Comparison of ENCODE assay signal across 8 mouse cellular contexts in genomic region chrY:90744381-90744981, GRCm38 (mm10). TPM values are rescaled to one million over a fixed set of nuclear protein-coding genes. Genes with fewer than 3 reads are reported as not detected.
DNase-seq lines count a peak whose midpoint lies in the region; ATAC-seq and TF ChIP-seq lines count a peak whose summit lies in the region.
"Not testable (repeated sequence)": the region's sequence is repeated elsewhere in the genome, so short reads cannot be mapped to it uniquely, and the experiment has no call there.

No protein-coding gene starts in this region.

- peaks cover 57% of the 10 kb centered on the region for H3K9me3 ChIP-seq in erythroblast, embryonic 14.5 days (ENCODE audit: control insufficient read depth, low read length)
- H3K9me3 ChIP-seq in heart, embryonic 11.5 days (replicated peaks; ENCODE audit: control insufficient read depth, low read length) = peaks cover 39% of the 10 kb centered on the region
- H3K9me3 ChIP-seq in kidney, embryonic 15.5 days (replicated peaks) = peaks cover 44% of the 10 kb centered on the region
- peaks cover 26% of the 10 kb centered on the region for H3K9me3 ChIP-seq in limb, embryonic 15.5 days
- peaks cover 26% of the 10 kb centered on the region for H3K9me3 ChIP-seq in midbrain, postnatal 0 days (ENCODE audit: low read length)

- H3K36me3 ChIP-seq in erythroblast, embryonic 14.5 days (ENCODE audit: control insufficient read depth) = peaks cover 49% of the 10 kb centered on the region
- peaks cover 36% of the 10 kb centered on the region for H3K36me3 ChIP-seq in heart, embryonic 11.5 days (ENCODE audit: control insufficient read depth, insufficient read depth, low read length)
- peaks cover 46% of the 10 kb centered on the region for H3K36me3 ChIP-seq in kidney, embryonic 15.5 days
- peaks cover 28% of the 10 kb centered on the region for H3K36me3 ChIP-seq in limb, embryonic 15.5 days
- not testable (repeated sequence) for H3K36me3 ChIP-seq in midbrain, postnatal 0 days (ENCODE audit: insufficient read depth, low read length)

- TF ChIP-seq CTCF in bone marrow macrophage, adult 2 months (IDR thresholded peaks at IDR 0.05; ENCODE audit: low read depth, low read length); midbrain, postnatal 0 days (IDR thresholded peaks at IDR 0.05): not testable (repeated sequence)

- DNase-seq in 3T3-L1 (ENCODE audit: low read depth, low spot score) = peak; percentile 61
- peak; percentile 81 for DNase-seq in midbrain, postnatal 0 days (ENCODE audit: low spot score)
- peak; percentile 91 for DNase-seq in spleen, postnatal 36 days (ENCODE audit: low spot score in 2 of 2)

- not testable (repeated sequence) for TF ChIP-seq POLR2A in bone marrow macrophage, adult 2 months (IDR thresholded peaks at IDR 0.05; ENCODE audit: borderline replicate concordance, low read depth, low read length)

- H3K27ac ChIP-seq in bone marrow macrophage, adult 2 months (ENCODE audit: insufficient read depth, low read depth, low read length) = 0 out of 2 replicates have a peak overlapping the region, but pooled peaks have one; percentile 29
- peak overlapping the region; percentile 2; the same call in 1 of the 2 replicates for H3K27ac ChIP-seq in heart, embryonic 11.5 days (ENCODE audit: low read depth, low read length)
- peak overlapping the region; percentile 68 for H3K27ac ChIP-seq in kidney, embryonic 15.5 days
- H3K27ac ChIP-seq in limb, embryonic 15.5 days = peak overlapping the region; percentile 54
- H3K27ac ChIP-seq in midbrain, postnatal 0 days (ENCODE audit: low read depth, low read length) = not testable (repeated sequence)

- peak overlapping the region; percentile 28 for H3K4me2 ChIP-seq in heart, embryonic 11.5 days
- H3K4me2 ChIP-seq in kidney, embryonic 15.5 days = peak overlapping the region; percentile 37
- peak overlapping the region; percentile 24; the same call in 1 of the 2 replicates for H3K4me2 ChIP-seq in limb, embryonic 15.5 days
- not testable (repeated sequence) for H3K4me2 ChIP-seq in midbrain, postnatal 0 days (ENCODE audit: low read depth, low read length, poor library complexity, severe bottlenecking)

- not testable (repeated sequence) for H3K9ac ChIP-seq in heart, embryonic 11.5 days (ENCODE audit: low read depth, low read length); kidney, embryonic 15.5 days; limb, embryonic 15.5 days; midbrain, postnatal 0 days (replicated peaks; ENCODE audit: low read length, poor library complexity, severe bottlenecking)

- 64% methylated on average over 51 of the region's 51 CpGs for WGBS in heart, embryonic 11.5 days (ENCODE audit: insufficient replicate concordance)
- 63% methylated on average over 51 of the region's 51 CpGs for whole genome bisulfite sequencing in kidney, embryonic 15.5 days
- WGBS in limb, embryonic 15.5 days = 59% methylated on average over 51 of the region's 51 CpGs
- WGBS in midbrain, postnatal 0 days = 53% methylated on average over 49 of the region's 51 CpGs

- H3K27me3 ChIP-seq in erythroblast, embryonic 14.5 days (ENCODE audit: control insufficient read depth); heart, embryonic 11.5 days (ENCODE audit: control insufficient read depth, insufficient read depth, low read length); kidney, embryonic 15.5 days; limb, embryonic 15.5 days; midbrain, postnatal 0 days (ENCODE audit: insufficient read depth, low read length): not testable (repeated sequence)

- peak overlapping the region; percentile 52 for H3K4me3 ChIP-seq in bone marrow macrophage, adult 2 months (ENCODE audit: insufficient read depth, low read length)
- peak overlapping the region; percentile 44 for H3K4me3 ChIP-seq in erythroblast, embryonic 14.5 days (replicated peaks)
- peak overlapping the region; percentile 25 for H3K4me3 ChIP-seq in heart, embryonic 11.5 days (ENCODE audit: low read depth, low read length)
- peak overlapping the region; percentile 24 for H3K4me3 ChIP-seq in kidney, embryonic 15.5 days (replicated peaks)
- peak overlapping the region; percentile 27 for H3K4me3 ChIP-seq in limb, embryonic 15.5 days
- H3K4me3 ChIP-seq in midbrain, postnatal 0 days (ENCODE audit: low read depth, low read length) = not testable (repeated sequence)

- peak; percentile 88 for ATAC-seq in heart, embryonic 11.5 days (replicated peaks; ENCODE audit: insufficient number of reproducible peaks, low FRiP score, low TSS enrichment)
- ATAC-seq in kidney, embryonic 15.5 days (replicated peaks; ENCODE audit: low FRiP score) = peak; percentile 89
- ATAC-seq in limb, embryonic 15.5 days (ENCODE audit: insufficient number of reproducible peaks, low FRiP score, low TSS enrichment, low read depth) = peak; percentile 85
- peak; percentile 95 for ATAC-seq in midbrain, postnatal 0 days (ENCODE audit: low FRiP score)

- H3K4me1 ChIP-seq in bone marrow macrophage, adult 2 months (ENCODE audit: control insufficient read depth, insufficient read depth, low read length); erythroblast, embryonic 14.5 days (ENCODE audit: control insufficient read depth); heart, embryonic 11.5 days (ENCODE audit: control insufficient read depth, insufficient read depth, low read length); kidney, embryonic 15.5 days; limb, embryonic 15.5 days; midbrain, postnatal 0 days (ENCODE audit: insufficient read depth, low read length): not testable (repeated sequence)

RNA-seq across cellular contexts. Expression of gene Gm21860, which starts 10.1 kb away (rescaled TPM):
- not detected in 2 replicates for polyA plus RNA-seq in bone marrow macrophage, adult 2 months (2012; ENCODE audit: insufficient read depth, insufficient read length, missing spikeins)
- not detected in 2 replicates for polyA plus RNA-seq in erythroblast, embryonic 14.5 days (2012)
- not detected in 2 replicates for polyA plus RNA-seq in heart, embryonic 11.5 days (2014; fragmentation: Nextera tagmentation; extraction: Ambion mirVana)
- polyA plus RNA-seq in kidney, embryonic 15.5 days (2015; fragmentation: Nextera tagmentation; extraction: Ambion mirVana) = not detected in 2 replicates
- polyA plus RNA-seq in limb, embryonic 15.5 days (2015; fragmentation: Nextera tagmentation; extraction: Ambion mirVana) = not detected in 2 replicates
- not detected in 2 replicates for total RNA-seq in midbrain, postnatal 0 days (2014; rRNA removed)
- polyA plus RNA-seq in midbrain, postnatal 0 days (2015; fragmentation: Nextera tagmentation; extraction: Ambion mirVana) = not detected in 2 replicates

RNA-seq across cellular contexts. Expression of gene Gm47283, which starts 40.1 kb away (rescaled TPM):
- polyA plus RNA-seq in bone marrow macrophage, adult 2 months (2012; ENCODE audit: insufficient read depth, insufficient read length, missing spikeins) = not detected in 2 replicates
- polyA plus RNA-seq in erythroblast, embryonic 14.5 days (2012) = not detected in 2 replicates
- not detected in 2 replicates for polyA plus RNA-seq in heart, embryonic 11.5 days (2014; fragmentation: Nextera tagmentation; extraction: Ambion mirVana)
- polyA plus RNA-seq in kidney, embryonic 15.5 days (2015; fragmentation: Nextera tagmentation; extraction: Ambion mirVana) = not detected in 2 replicates
- polyA plus RNA-seq in limb, embryonic 15.5 days (2015; fragmentation: Nextera tagmentation; extraction: Ambion mirVana) = not detected in 2 replicates
- total RNA-seq in midbrain, postnatal 0 days (2014; rRNA removed) = not detected in 2 replicates
- polyA plus RNA-seq in midbrain, postnatal 0 days (2015; fragmentation: Nextera tagmentation; extraction: Ambion mirVana) = not detected in 2 replicates
